Mouse (Mus musculus): Measurements from ENCODE around the gene Siah2.
A peak's percentile ranks its signal among the peaks of the same experiment; 100 is the strongest.

Gene Siah2

GRCm38 (mm10) chr3:58663970-58664369 lies 28.2 kb downstream of the Siah2 start:
- DNase-seq (ENCODE audit: low read depth, low spot score): no peak

- no peak for DNase-seq (ENCODE audit: low read depth, low spot score)
Observed at GRCm38 (mm10) chr3:58660636-58661035, 31.6 kb downstream of the Siah2 start.

- peak; percentile 82 for DNase-seq (ENCODE audit: low read depth, low spot score)
Observed at GRCm38 (mm10) chr3:58657356-58657755, 34.8 kb downstream of the Siah2 start.

GRCm38 (mm10) chr3:58655362-58656130 lies 36.7 kb downstream of the Siah2 start:
- peak; percentile 67 for DNase-seq (ENCODE audit: low read depth, low spot score)

- DNase-seq (ENCODE audit: low read depth, low spot score): peak; percentile 61
Observed at GRCm38 (mm10) chr3:58653907-58654306, 38.3 kb downstream of the Siah2 start.

GRCm38 (mm10) chr3:58650328-58650727 lies 41.9 kb downstream of the Siah2 start:
- no peak for DNase-seq (ENCODE audit: low read depth, low spot score)

GRCm38 (mm10) chr3:58647179-58647578 lies 45.0 kb downstream of the Siah2 start:
- DNase-seq (ENCODE audit: low read depth, low spot score): no peak

- no peak for DNase-seq (ENCODE audit: low read depth, low spot score)
Observed at GRCm38 (mm10) chr3:58646180-58646579, 46.0 kb downstream of the Siah2 start.

GRCm38 (mm10) chr3:58636406-58637295 lies 55.5 kb downstream of the Siah2 start, which contains the start of gene Erich6:
TSS of gene Erich6 (minus strand) at chr3:58637207.
- DNase-seq (ENCODE audit: low read depth, low spot score): peak; percentile 59

- DNase-seq (ENCODE audit: low read depth, low spot score): no peak
Observed at GRCm38 (mm10) chr3:58631693-58632092, 60.5 kb downstream of the Siah2 start.

- DNase-seq (ENCODE audit: low read depth, low spot score): no peak
Observed at GRCm38 (mm10) chr3:58624981-58625380, 67.2 kb downstream of the Siah2 start.

Measured in R1 (cell line).